Mouse (Mus musculus) gastrocnemius, adult 18-20 months (tissue): Measurements from ENCODE around the gene Fam171a1. TPM values are rescaled to one million over a fixed set of nuclear protein-coding genes. Genes with fewer than 3 reads are reported as not detected.
"Not testable (repeated sequence)": the region's sequence is repeated elsewhere in the genome, so short reads cannot be mapped to it uniquely, and the experiment has no call there.

ENCODE experiments used
- DNase-seq: peaks from one replicate; pipeline ENCODE4 v3.0.0; 2021; ENCODE audit warnings: low spot score
- total RNA-seq, 2 experiments: library from RNA; stranded (reverse); gene quantifications; 2 replicates each; pipeline ENCODE4 v1.2.3; 2021

The Fam171a1 gene
- total RNA-seq, 2 experiments from 2014 or later: 2.5 to 3.1 TPM

GRCm38 (mm10) chr2:3168719-3169402, 54.8 kb downstream of the Fam171a1 start:
- DNase-seq: no peak

- DNase-seq: no peak
Observed at GRCm38 (mm10) chr2:3169403-3169747, 55.4 kb downstream of the Fam171a1 start.

DNA sequence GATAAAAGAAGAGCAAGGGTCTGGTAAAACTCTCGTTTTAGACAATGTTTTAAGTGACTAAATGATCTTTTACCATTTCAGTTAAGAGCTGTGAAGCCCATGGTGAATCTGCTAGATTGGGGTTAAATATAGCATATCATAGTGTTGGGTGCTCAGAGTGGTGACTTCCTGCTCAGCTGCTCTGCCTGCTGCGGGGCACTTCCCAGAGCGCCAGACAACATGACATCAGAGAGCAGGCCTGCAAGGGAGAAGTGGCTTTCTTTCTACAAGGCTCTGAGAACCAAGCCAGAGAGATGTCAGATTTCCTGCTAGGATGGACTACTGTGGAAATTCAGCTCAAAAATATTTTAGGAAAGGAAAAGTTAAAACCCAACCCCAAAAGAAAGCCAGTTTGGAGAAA, 57.8 kb downstream of the Fam171a1 start:
- no peak for DNase-seq

- no peak for DNase-seq
Observed at GRCm38 (mm10) chr2:3172656-3173055, 58.6 kb downstream of the Fam171a1 start.

DNA sequence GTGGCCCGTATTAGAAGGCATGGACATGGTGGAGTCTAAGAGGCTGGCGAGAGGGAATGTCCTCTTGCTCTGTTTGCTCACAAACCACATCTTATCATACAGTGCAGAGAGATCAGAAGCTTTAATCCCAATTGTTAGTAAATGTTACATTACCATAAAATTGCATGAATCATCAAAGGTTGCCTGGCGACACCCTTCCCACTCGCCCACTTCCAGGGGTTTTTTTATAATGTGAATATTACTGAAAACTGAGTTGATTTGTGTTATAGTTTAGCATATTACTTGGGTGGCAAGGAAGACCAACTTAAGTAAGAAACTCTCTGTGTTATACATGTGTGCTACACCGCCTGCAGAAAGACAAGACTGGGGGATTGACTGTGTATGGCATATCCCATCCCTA, 60.9 kb downstream of the Fam171a1 start:
- DNase-seq: no peak

DNA sequence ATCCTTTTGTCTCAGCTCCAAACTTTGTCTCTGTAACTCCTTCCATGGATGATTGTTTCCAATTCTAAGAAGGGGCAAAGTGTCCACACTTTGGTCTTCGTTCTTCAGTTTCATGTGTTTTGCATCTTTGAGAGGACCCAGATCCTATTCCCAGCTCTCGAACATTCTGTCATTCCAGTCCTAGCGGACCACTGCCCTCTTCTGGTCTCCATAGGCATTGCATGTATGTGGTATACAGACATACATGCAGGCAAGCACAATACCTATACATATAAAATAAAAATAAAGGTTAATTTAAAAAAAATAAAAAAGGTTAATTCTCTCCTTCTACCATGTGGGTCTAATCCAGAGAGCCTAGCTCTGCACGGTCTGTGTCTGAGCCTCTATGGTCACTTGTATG, 62.0 kb downstream of the Fam171a1 start:
- not testable (repeated sequence) for DNase-seq

DNA sequence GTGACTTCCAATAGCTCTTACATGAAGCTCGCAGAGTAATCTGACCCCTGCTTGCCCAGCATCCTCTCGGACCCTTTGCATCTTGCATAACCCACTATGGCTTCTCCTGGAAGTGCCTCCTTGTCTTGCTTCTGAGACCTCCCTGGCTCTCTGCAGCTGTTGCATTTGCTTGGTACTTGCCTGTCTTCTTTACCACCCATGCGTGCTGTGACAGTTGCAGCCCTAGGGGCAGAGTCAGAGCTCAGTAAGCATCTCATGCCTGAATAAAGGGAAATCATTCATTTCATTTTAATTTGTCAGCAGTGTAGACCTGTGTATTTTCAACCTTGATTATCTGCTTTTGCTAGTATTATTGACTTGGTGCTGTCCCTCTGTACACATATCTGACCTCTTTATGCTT, 62.7 kb downstream of the Fam171a1 start:
- DNase-seq: no peak

DNA sequence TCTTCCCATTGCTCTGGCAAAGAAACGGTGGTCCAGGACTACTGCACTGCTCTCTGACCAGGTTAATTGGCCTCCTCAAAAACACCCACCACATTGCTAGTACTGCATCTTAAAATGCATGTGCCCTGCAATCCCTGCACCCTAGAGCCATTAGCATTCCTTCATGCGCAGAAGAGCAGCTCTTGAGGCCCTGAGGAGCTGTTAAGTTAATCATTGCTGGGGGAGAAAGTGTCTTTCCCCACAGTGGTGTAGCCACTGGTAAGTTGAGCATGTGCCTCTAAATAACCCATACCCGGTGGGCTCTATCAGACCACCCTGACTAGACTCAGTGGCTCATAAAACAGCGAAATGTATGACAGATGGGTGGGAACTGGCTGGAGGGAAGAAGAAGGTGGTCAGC, 66.5 kb downstream of the Fam171a1 start:
- no peak for DNase-seq

DNA sequence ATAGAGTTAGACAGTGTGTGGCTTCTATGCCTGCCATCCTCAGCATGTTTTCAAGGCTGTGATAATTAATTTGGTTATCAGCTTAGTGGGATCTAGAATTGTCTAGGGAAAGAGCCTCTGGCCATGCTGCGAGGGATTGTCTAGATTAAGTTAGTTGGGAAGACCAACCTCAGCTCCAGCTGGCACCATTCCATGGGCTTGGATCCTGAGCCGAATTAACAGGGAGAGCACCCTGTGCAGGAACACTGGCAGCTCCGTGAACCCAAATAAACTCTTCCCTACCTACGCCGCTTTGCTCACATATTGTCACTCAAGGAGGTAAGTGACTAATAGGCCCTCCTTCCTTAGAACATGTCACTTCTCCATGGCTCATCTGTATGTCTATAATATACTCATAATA, 69.6 kb downstream of the Fam171a1 start:
- no peak for DNase-seq

DNA sequence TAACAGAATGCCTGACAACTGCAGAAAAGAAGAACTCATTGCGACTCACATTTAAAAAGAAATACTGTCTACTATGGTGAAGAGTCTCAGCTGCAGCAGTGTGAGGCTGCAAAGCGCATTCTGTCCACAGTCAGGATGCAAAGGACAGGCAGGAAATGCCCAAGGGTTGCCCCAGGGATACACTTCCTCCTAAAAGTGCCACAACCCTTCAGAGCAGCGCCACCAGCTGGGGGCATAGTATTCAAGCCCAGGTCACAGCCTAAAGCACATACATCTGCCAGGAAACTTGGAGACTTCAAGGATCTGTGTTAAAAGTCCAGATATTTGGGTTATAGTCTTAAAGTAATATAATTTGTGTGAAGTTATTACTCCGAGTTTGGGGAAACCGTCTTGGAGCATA, 71.3 kb downstream of the Fam171a1 start:
- DNase-seq: no peak

DNA sequence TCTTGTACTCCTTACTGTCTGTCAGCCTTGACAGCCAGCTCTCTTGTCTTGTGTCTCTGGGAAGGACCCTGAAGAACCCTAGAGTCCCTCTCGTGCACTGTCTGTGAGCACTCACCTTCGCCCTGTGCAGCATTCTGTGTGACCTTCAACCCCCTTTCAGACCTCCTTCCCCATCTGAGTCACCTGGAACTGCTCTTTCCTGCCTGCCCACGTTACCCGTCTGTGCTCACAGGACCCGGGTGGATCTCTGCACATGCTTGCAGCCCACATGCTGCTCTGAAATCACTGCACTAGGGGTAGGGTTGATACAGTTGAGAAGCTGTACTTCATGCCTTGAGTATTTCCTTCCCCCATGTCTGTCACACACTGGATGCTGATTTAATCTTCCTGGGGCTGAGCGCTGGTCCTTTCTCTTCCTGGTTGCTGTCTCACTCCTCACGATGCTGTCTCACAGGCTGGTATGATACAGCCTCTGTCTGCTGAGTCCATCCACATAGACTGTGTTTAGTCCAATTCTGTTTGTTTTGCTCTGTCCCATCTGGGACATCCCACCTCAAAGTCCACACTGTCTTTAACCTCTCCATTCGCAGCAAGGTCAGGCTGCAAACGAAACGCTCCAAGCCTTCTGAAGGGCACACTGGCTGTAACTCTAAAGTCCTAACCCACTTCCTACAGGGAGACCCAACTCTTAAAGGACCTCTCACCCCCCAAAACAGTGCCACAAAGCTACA, 74.9 kb downstream of the Fam171a1 start:
- DNase-seq: no peak

DNA sequence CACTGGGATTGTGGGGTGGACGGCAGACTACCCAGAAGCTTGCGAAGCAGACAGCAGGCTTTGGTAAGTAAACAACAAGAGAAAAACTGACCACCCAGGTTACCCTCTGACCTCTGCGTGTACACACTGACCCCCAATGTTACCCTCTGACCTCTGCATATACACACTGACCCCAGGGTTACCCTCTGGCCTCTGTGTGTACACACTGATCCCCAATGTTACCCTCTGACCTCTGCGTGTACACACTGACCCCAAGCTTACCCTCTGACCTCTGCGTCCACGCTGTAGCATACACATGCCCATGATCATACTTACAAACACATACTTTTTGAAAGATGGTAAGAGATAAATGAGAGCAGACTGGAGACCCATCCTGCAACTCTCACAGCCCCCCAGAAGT, 77.1 kb downstream of the Fam171a1 start:
- no peak for DNase-seq

GRCm38 (mm10) chr2:3195511-3195910, 81.5 kb downstream of the Fam171a1 start:
- DNase-seq: no peak

- no peak for DNase-seq
Observed at GRCm38 (mm10) chr2:3200422-3200821, 86.4 kb downstream of the Fam171a1 start.

- DNase-seq: no peak
Observed at GRCm38 (mm10) chr2:3206975-3207642, 93.1 kb downstream of the Fam171a1 start.

DNA sequence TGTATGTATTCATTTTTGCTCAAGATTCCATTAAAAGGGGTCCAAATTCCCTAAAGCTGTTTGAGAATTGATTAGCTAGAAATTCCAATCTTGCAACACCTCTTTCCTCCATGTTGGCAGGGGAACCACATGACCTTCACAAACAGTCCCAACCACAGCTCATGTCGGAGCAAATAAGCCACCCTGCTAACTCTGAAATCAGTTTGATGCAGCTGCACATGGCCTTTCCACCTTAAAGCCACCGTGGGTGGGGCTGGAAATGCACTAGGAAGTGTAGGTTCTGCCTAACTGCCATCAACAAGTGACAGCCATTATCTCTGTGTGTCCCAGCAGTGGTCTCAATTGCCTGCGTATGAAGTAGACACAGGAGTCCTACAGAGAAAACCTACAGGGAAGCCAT, 101.5 kb downstream of the Fam171a1 start:
- DNase-seq: no peak

GRCm38 (mm10) chr2:3216617-3217016, 102.6 kb downstream of the Fam171a1 start:
- DNase-seq: no peak

GRCm38 (mm10) chr2:3217577-3217976, 103.6 kb downstream of the Fam171a1 start:
- DNase-seq: not testable (repeated sequence)

DNA sequence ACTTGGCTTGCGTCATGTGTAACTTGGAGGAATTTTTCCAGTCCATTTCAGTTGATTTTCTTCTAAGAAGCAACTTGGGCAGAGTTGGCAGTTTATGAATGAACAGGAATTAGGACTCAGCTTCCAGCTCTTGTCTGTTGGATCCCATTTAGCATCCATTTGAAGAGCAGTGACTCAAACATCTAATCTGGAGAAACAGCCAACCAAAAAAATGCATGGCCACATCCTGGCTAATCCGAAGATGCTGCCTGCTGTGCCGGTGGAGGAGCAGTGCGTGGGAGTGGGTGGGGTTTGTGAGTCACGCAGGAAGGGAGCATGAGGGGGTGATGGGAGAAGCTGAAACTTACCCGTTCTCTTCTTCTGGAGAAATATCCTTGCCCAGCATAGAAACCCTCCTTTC, 104.2 kb downstream of the Fam171a1 start:
- no peak for DNase-seq

DNA sequence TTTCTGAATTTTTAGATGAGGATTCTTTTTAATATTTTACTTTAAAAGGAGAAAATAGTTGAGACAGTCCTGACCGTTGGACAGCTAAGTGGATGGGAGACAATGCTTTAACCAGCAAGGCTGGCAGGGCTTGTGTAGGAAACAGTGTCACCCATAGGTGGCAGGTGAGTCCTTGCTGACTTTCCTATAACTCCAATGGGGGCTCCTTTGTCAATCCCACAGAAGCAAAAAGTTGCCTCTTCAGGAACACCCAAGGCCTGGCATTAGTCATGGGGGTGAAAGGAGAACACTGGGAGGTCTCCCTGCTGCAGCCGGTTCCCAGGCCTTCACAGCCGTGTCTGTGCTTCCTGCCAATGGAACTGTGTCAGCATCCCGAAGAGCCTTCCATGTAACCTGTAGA, 114.5 kb downstream of the Fam171a1 start:
- no peak for DNase-seq

DNA sequence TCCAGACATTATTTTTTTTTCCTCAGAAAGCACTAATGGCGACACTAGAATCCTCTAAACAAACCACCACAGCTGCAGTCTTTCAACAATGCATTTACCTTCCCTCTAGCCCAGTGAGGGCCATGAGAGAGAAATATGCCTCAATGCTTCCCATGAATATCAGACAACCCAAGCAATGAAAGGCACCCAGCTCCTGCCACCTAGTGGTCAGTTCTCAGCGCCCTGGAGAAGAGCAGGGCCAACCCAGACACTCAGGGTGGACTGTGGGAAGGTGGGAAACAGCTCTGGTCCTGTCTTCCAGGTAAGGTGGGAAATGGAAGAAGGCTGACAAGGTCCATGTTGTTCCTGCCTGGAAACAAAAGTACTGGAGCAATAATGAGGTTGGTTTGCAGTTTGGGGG, 115.0 kb downstream of the Fam171a1 start:
- peak; percentile 66 for DNase-seq

- no peak for DNase-seq
Observed at GRCm38 (mm10) chr2:3239255-3239654, 125.2 kb downstream of the Fam171a1 start.

DNA sequence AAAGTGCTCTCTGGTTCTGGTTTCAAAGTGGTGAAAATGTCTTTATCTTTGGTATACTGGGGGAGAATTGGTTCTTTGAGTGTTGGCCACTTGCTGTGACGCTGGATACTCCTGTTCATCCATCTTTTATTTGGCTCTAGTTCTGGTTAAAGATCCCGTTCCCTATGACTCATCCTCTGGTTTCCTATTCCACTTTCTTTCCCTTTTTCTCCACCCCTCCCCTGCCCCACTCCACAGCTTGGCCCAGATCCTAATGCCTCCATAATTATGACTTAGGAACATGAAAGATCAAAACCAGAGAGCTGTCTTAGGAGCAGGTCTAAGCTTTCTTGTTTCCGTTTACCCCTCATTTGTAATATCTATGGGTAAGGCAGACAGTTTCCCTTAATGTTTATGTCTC, 130.2 kb downstream of the Fam171a1 start:
- no peak for DNase-seq
